Mouse (Mus musculus): ENCODE results near the gene 1500011B03Rik. TPM values are rescaled to one million over a fixed set of nuclear protein-coding genes. Genes with fewer than 3 reads are reported as not detected.

Gene 1500011B03Rik
- total and polyA plus RNA-seq, 3 experiments: 47.7 to 75.2 TPM; not detected in 1

- DNase-seq (ENCODE audit: low read depth, low spot score): no peak
- H3K4me3 ChIP-seq (ENCODE audit: control insufficient read depth in 1 of 2, insufficient read depth in 1 of 2, low read depth in 2 of 2, low read length in 2 of 2): no peak overlapping the region
- H3K27ac ChIP-seq (ENCODE audit: control insufficient read depth, low read depth, low read length): no peak overlapping the region
- no peaks in the 10 kb centered on the region for H3K4me1 ChIP-seq (ENCODE audit: control insufficient read depth in 1 of 2, insufficient read depth in 2 of 2, low read length in 2 of 2)
- H3K9me3 ChIP-seq (replicated peaks; ENCODE audit: insufficient read depth, low read length): no peaks in the 10 kb centered on the region
- peaks cover 2% of the 10 kb centered on the region; the same call in 1 of the 2 replicates for H3K79me2 ChIP-seq (ENCODE audit: control insufficient read depth, insufficient read depth, low read length, poor library complexity)
- H3K27me3 ChIP-seq (ENCODE audit: control insufficient read depth in 1 of 2, insufficient read depth in 2 of 2, low read length in 2 of 2): no peaks in the 10 kb centered on the region
- TF ChIP-seq KAT2A (conservative IDR thresholded peaks at IDR 0.05; ENCODE audit: low read depth, low read length) (no peak), MAFK (IDR thresholded peaks at IDR 0.05; ENCODE audit: borderline replicate concordance, low read depth, low read length) (no peak), POLR2AphosphoS5 (IDR thresholded peaks at IDR 0.05; ENCODE audit: borderline replicate concordance, low read depth, low read length) (no peak), TCF12 (IDR thresholded peaks at IDR 0.05; ENCODE audit: low read depth, low read length) (no peak)
- no peak overlapping the region for H3K9ac ChIP-seq (ENCODE audit: control insufficient read depth, low read depth, low read length, poor library complexity, severe bottlenecking)
- H3K36me3 ChIP-seq (ENCODE audit: control insufficient read depth in 1 of 2, insufficient read depth in 2 of 2, low read length in 2 of 2): peaks cover 0 to 22% of the 10 kb centered on the region in 2 experiments; a peak in 2 of 4 replicates
Measured at GRCm38 (mm10) chr5:114793317-114793716, 30.0 kb downstream of the 1500011B03Rik start.

GRCm38 (mm10) chr5:114785196-114785595 is 38.1 kb downstream of the 1500011B03Rik start:
- peaks cover 36 to 45% of the 10 kb centered on the region in 2 experiments for H3K4me1 ChIP-seq (ENCODE audit: control insufficient read depth in 1 of 2, insufficient read depth in 2 of 2, low read length in 2 of 2)
- H3K36me3 ChIP-seq (ENCODE audit: control insufficient read depth in 1 of 2, insufficient read depth in 2 of 2, low read length in 2 of 2): peaks cover 4 to 43% of the 10 kb centered on the region in 2 experiments
- H3K9ac ChIP-seq (ENCODE audit: control insufficient read depth, low read depth, low read length, poor library complexity, severe bottlenecking): peak overlapping the region; percentile 78
- peak overlapping the region; percentile 99 for H3K27ac ChIP-seq (ENCODE audit: control insufficient read depth, low read depth, low read length)
- no peak for DNase-seq (ENCODE audit: low read depth, low spot score)
- H3K27me3 ChIP-seq (ENCODE audit: control insufficient read depth in 1 of 2, insufficient read depth in 2 of 2, low read length in 2 of 2): no peaks in the 10 kb centered on the region
- peak overlapping the region; percentile 33 to 37; a peak in 2 of 4 replicates for H3K4me3 ChIP-seq (ENCODE audit: control insufficient read depth in 1 of 2, insufficient read depth in 1 of 2, low read depth in 2 of 2, low read length in 2 of 2)
- no peak for TF ChIP-seq E2F4 (IDR thresholded peaks at IDR 0.05; ENCODE audit: borderline replicate concordance, low read depth, low read length)
- no peaks in the 10 kb centered on the region for H3K9me3 ChIP-seq (replicated peaks; ENCODE audit: insufficient read depth, low read length)
- peaks cover 41% of the 10 kb centered on the region for H3K79me2 ChIP-seq (ENCODE audit: control insufficient read depth, insufficient read depth, low read length, poor library complexity)

GRCm38 (mm10) chr5:114784622-114785165 is 38.6 kb downstream of the 1500011B03Rik start:
- H3K4me3 ChIP-seq (ENCODE audit: control insufficient read depth in 1 of 2, insufficient read depth in 1 of 2, low read depth in 2 of 2, low read length in 2 of 2): peak overlapping the region; percentile 33 to 37; a peak in 3 of 4 replicates
- H3K27me3 ChIP-seq (ENCODE audit: control insufficient read depth in 1 of 2, insufficient read depth in 2 of 2, low read length in 2 of 2): no peaks in the 10 kb centered on the region
- H3K27ac ChIP-seq (ENCODE audit: control insufficient read depth, low read depth, low read length): peak overlapping the region; percentile 99
- peaks cover 36 to 50% of the 10 kb centered on the region in 2 experiments for H3K4me1 ChIP-seq (ENCODE audit: control insufficient read depth in 1 of 2, insufficient read depth in 2 of 2, low read length in 2 of 2)
- peaks cover 4 to 46% of the 10 kb centered on the region in 2 experiments for H3K36me3 ChIP-seq (ENCODE audit: control insufficient read depth in 1 of 2, insufficient read depth in 2 of 2, low read length in 2 of 2)
- H3K9ac ChIP-seq (ENCODE audit: control insufficient read depth, low read depth, low read length, poor library complexity, severe bottlenecking): peak overlapping the region; percentile 78
- no peaks in the 10 kb centered on the region for H3K9me3 ChIP-seq (replicated peaks; ENCODE audit: insufficient read depth, low read length)
- DNase-seq (ENCODE audit: low read depth, low spot score): peak; percentile 84
- H3K79me2 ChIP-seq (ENCODE audit: control insufficient read depth, insufficient read depth, low read length, poor library complexity): peaks cover 46% of the 10 kb centered on the region
- TF ChIP-seq EP300 (IDR thresholded peaks at IDR 0.05; ENCODE audit: low read depth in 1 of 2, low read length in 2 of 2) (peak; percentile 91 to 93), MYC (IDR thresholded peaks at IDR 0.05; ENCODE audit: low read depth, low read length) (peak; percentile 78; the same call in 1 of the 2 replicates), BHLHE40 (IDR thresholded peaks at IDR 0.05; ENCODE audit: borderline replicate concordance, low read depth, low read length) (peak; percentile 68; the same call in 1 of the 2 replicates), SMC3 (IDR thresholded peaks at IDR 0.05; ENCODE audit: low read depth, low read length) (no peak), NELFE (IDR thresholded peaks at IDR 0.05; ENCODE audit: low read depth, low read length) (peak; percentile 25; the same call in 1 of the 2 replicates), E2F4 (IDR thresholded peaks at IDR 0.05; ENCODE audit: borderline replicate concordance, low read depth, low read length) (no peak), JUND (IDR thresholded peaks at IDR 0.05; ENCODE audit: low read depth, low read length) (no peak), NRF1 (IDR thresholded peaks at IDR 0.05; ENCODE audit: insufficient read depth, low read depth, low read length, poor library complexity, severe bottlenecking) (no peak), ZMIZ1 (IDR thresholded peaks at IDR 0.05; ENCODE audit: low read depth, low read length) (peak; percentile 72; the same call in 1 of the 2 replicates), POLR2AphosphoS5 (IDR thresholded peaks at IDR 0.05; ENCODE audit: borderline replicate concordance, low read depth, low read length) (no peak), TAL1 (IDR thresholded peaks at IDR 0.05; ENCODE audit: low read length) (peak; percentile 76), TCF12 (IDR thresholded peaks at IDR 0.05; ENCODE audit: low read depth, low read length) (peak; percentile 92), MAZ (IDR thresholded peaks at IDR 0.05; ENCODE audit: low read depth, low read length) (peak; percentile 88), RCOR1 (IDR thresholded peaks at IDR 0.05; ENCODE audit: low read depth, low read length) (peak; percentile 86), POLR2A (IDR thresholded peaks at IDR 0.05; ENCODE audit: control insufficient read depth in 1 of 2, insufficient read depth in 1 of 2, low read depth in 1 of 2, low read length in 2 of 2, poor library complexity in 1 of 2) (peak; percentile 29 to 30; a peak in 1 of 4 replicates), MXI1 (IDR thresholded peaks at IDR 0.05; ENCODE audit: low read depth, low read length) (peak; percentile 36), UBTF (IDR thresholded peaks at IDR 0.05; ENCODE audit: borderline replicate concordance, insufficient read depth, low read depth, low read length) (no peak), TBP (IDR thresholded peaks at IDR 0.05; ENCODE audit: low read depth, low read length) (no peak), KAT2A (conservative IDR thresholded peaks at IDR 0.05; ENCODE audit: low read depth, low read length) (no peak), CHD1 (IDR thresholded peaks at IDR 0.05; ENCODE audit: low read depth, low read length) (0 out of 2 replicates have a peak, but pooled peaks have one; percentile 62), MAX (IDR thresholded peaks at IDR 0.05; ENCODE audit: low read length) (no peak), HCFC1 (IDR thresholded peaks at IDR 0.05; ENCODE audit: low read depth, low read length) (peak; percentile 43), ETS1 (IDR thresholded peaks at IDR 0.05; ENCODE audit: low read depth, low read length) (peak; percentile 83)

Data from MEL (cell line).